ENCODE assay signal across 21 mouse cellular contexts in the genomic region with DNA sequence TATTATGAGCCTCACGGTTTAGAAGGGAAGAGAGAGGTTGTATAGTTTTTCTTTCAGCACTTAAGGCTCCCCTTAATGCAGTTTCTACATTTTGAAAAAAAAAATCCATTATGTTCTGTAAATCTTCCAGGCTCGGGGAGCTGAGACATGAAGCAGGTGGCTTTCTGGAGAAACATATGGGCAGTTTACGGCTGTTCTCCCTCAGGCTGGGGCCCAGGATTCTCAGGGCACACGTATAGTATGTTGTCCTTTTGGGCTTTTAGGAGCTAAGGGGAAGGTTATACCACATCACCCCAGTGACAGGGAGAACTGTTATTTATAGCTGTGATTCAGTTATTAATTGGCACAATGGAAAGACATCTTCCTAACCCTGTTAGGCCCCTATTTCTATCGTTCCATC. TPM values are rescaled to one million over a fixed set of nuclear protein-coding genes. Genes with fewer than 3 reads are reported as not detected.
DNase-seq lines count a peak whose midpoint lies in the region; ATAC-seq lines count a peak whose summit lies in the region.
"Had no signal": no experiment of that assay in that cellular context is flagged by ENCODE, and none has a peak within 500 bp of the region (broad histone marks: within the 10 kb centered on the region; RNA-seq: fewer than 3 reads in every experiment).

No protein-coding gene starts in this region.

- no peaks in the 10 kb centered on the region for H3K27me3 ChIP-seq in neural tube, embryonic 11.5 days (ENCODE audit: control insufficient read depth, insufficient read depth, low read length)
- H3K27me3 ChIP-seq in forebrain, embryonic 16.5 days (replicated peaks; ENCODE audit: control insufficient read depth, insufficient read depth, low read length): no peaks in the 10 kb centered on the region
- H3K27me3 ChIP-seq in heart, embryonic 12.5 days (replicated peaks): no peaks in the 10 kb centered on the region
- H3K27me3 ChIP-seq in limb, embryonic 10.5 days (ENCODE audit: low read depth, poor library complexity, severe bottlenecking): no peaks in the 10 kb centered on the region
- H3K27me3 ChIP-seq: intestine, embryonic 15.5 days; liver, embryonic 12.5 days; midbrain, embryonic 12.5 days had no signal

- 43% methylated on average over 5 of the region's 5 CpGs for whole genome bisulfite sequencing in neural tube, embryonic 11.5 days
- 39% methylated on average over 5 of the region's 5 CpGs for WGBS in forebrain, embryonic 16.5 days
- WGBS in heart, embryonic 12.5 days: 71% methylated on average over 5 of the region's 5 CpGs
- 58% methylated on average over 5 of the region's 5 CpGs for whole genome bisulfite sequencing in limb, embryonic 10.5 days

- no peak for DNase-seq in frontal cortex, postnatal 10 days (ENCODE audit: low spot score in 2 of 2)
- DNase-seq in neural tube, embryonic 11.5 days (ENCODE audit: low spot score): peak; percentile 19
- no peak for DNase-seq in neural tube, embryonic 10.5 days (ENCODE audit: extremely low spot score, low spot score)
- DNase-seq in limb, embryonic 10.5 days (ENCODE audit: low spot score): no peak
- DNase-seq: adrenal gland, postnatal 36 days; gastrocnemius, postnatal 25 days; heart, postnatal 14 days; lung, embryonic 14.5 days; right cerebral cortex, postnatal 14 days; thymus, postnatal 14 days had no signal

- no peaks in the 10 kb centered on the region for H3K36me3 ChIP-seq in neural tube, embryonic 11.5 days (ENCODE audit: control insufficient read depth, insufficient read depth, low read length)
- H3K36me3 ChIP-seq in forebrain, embryonic 16.5 days (ENCODE audit: control insufficient read depth, insufficient read depth): no peaks in the 10 kb centered on the region
- H3K36me3 ChIP-seq in heart, embryonic 12.5 days: no peaks in the 10 kb centered on the region
- no peaks in the 10 kb centered on the region for H3K36me3 ChIP-seq in limb, embryonic 10.5 days
- H3K36me3 ChIP-seq: intestine, embryonic 15.5 days; liver, embryonic 12.5 days; midbrain, embryonic 12.5 days had no signal

- ATAC-seq in frontal cortex, adult (ENCODE audit: low TSS enrichment): peak; percentile 79
- 0 out of 2 replicates have a peak, but pooled peaks have one; percentile 39 for ATAC-seq in neural tube, embryonic 11.5 days (ENCODE audit: insufficient read depth, low FRiP score, low TSS enrichment)
- 0 out of 2 replicates have a peak, but pooled peaks have one; percentile 29 for ATAC-seq in forebrain, embryonic 16.5 days
- ATAC-seq in heart, embryonic 12.5 days (ENCODE audit: insufficient number of reproducible peaks, low FRiP score): no peak
- ATAC-seq: activated CD4-positive, CD25-positive, alpha-beta regulatory T cell, adult 4 months; intestine, embryonic 15.5 days; liver, embryonic 12.5 days; Patski had no signal

- H3K9ac ChIP-seq in neural tube, embryonic 11.5 days (ENCODE audit: low read length): no peak overlapping the region
- no peak overlapping the region for H3K9ac ChIP-seq in forebrain, embryonic 16.5 days (replicated peaks; ENCODE audit: low read depth, low read length)
- no peak overlapping the region for H3K9ac ChIP-seq in heart, embryonic 12.5 days
- H3K9ac ChIP-seq: intestine, embryonic 15.5 days; liver, embryonic 12.5 days; lung, embryonic 14.5 days; midbrain, embryonic 12.5 days had no signal

- H3K4me2 ChIP-seq in neural tube, embryonic 11.5 days (ENCODE audit: low read depth): no peak overlapping the region
- H3K4me2 ChIP-seq in forebrain, embryonic 16.5 days (ENCODE audit: low read length): no peak overlapping the region
- H3K4me2 ChIP-seq in heart, embryonic 12.5 days: no peak overlapping the region
- H3K4me2 ChIP-seq: intestine, embryonic 15.5 days; liver, embryonic 12.5 days; lung, embryonic 14.5 days; midbrain, embryonic 12.5 days had no signal

- 0 out of 2 replicates have a peak, but pooled peaks cover 9% of the 10 kb centered on the region for H3K4me1 ChIP-seq in neural tube, embryonic 11.5 days (ENCODE audit: control insufficient read depth, insufficient read depth, low read length)
- peaks cover 19% of the 10 kb centered on the region for H3K4me1 ChIP-seq in forebrain, embryonic 16.5 days (replicated peaks; ENCODE audit: control insufficient read depth, insufficient read depth, low read length)
- no peaks in the 10 kb centered on the region for H3K4me1 ChIP-seq in heart, embryonic 12.5 days (replicated peaks)
- peaks cover 12% of the 10 kb centered on the region for H3K4me1 ChIP-seq in limb, embryonic 10.5 days
- H3K4me1 ChIP-seq: intestine, embryonic 15.5 days; liver, embryonic 12.5 days had no signal

- no peak overlapping the region for H3K27ac ChIP-seq in neural tube, embryonic 11.5 days (ENCODE audit: low read depth, low read length)
- peak overlapping the region; percentile 28 for H3K27ac ChIP-seq in forebrain, embryonic 16.5 days (ENCODE audit: low read length)
- no peak overlapping the region for H3K27ac ChIP-seq in heart, embryonic 12.5 days (ENCODE audit: poor library complexity, severe bottlenecking)
- no peak overlapping the region for H3K27ac ChIP-seq in limb, embryonic 10.5 days
- H3K27ac ChIP-seq: intestine, embryonic 15.5 days; liver, embryonic 12.5 days; macrophage; midbrain, embryonic 12.5 days; stomach, postnatal 0 days had no signal

- H3K9me3 ChIP-seq in neural tube, embryonic 11.5 days (ENCODE audit: control insufficient read depth, low read length): no peaks in the 10 kb centered on the region
- no peaks in the 10 kb centered on the region for H3K9me3 ChIP-seq in forebrain, embryonic 16.5 days (ENCODE audit: control insufficient read depth, low read length)
- H3K9me3 ChIP-seq in heart, embryonic 12.5 days (replicated peaks): no peaks in the 10 kb centered on the region
- no peaks in the 10 kb centered on the region for H3K9me3 ChIP-seq in limb, embryonic 10.5 days (replicated peaks)
- H3K9me3 ChIP-seq: intestine, embryonic 15.5 days; liver, embryonic 12.5 days; midbrain, embryonic 12.5 days had no signal

- no peak overlapping the region for H3K4me3 ChIP-seq in neural tube, embryonic 11.5 days (ENCODE audit: low read depth, low read length)
- no peak overlapping the region for H3K4me3 ChIP-seq in forebrain, embryonic 16.5 days (replicated peaks; ENCODE audit: low read length)
- no peak overlapping the region for H3K4me3 ChIP-seq in heart, embryonic 12.5 days
- no peak overlapping the region for H3K4me3 ChIP-seq in limb, embryonic 10.5 days
- H3K4me3 ChIP-seq: intestine, embryonic 15.5 days; liver, embryonic 12.5 days; midbrain, embryonic 12.5 days; myocyte had no signal

RNA-seq across cellular contexts. Expression of gene Fam171b, which starts 12.7 kb away (rescaled TPM):
- polyA plus RNA-seq in neural tube, embryonic 11.5 days (2014; fragmentation: Nextera tagmentation; extraction: Ambion mirVana): 64.0 and 73.0 TPM in 2 replicates
- 76.3 and 78.6 TPM in 2 replicates for polyA plus RNA-seq in forebrain, embryonic 16.5 days (2015; fragmentation: Nextera tagmentation; extraction: Ambion mirVana)
- polyA plus RNA-seq in heart, embryonic 12.5 days (2016; fragmentation: Nextera tagmentation; extraction: Ambion mirVana): 2.9 and 3.3 TPM in 2 replicates
- polyA plus RNA-seq in limb, embryonic 10.5 days (2016; fragmentation: Nextera tagmentation; extraction: Ambion mirVana): 9.5 and 15.4 TPM in 2 replicates
- polyA plus RNA-seq: macrophage had no signal
